Mouse (Mus musculus) liver, adult 2 months (tissue): ENCODE measurements at regions not wholly inside any gene's neighbourhood (a gene's known extent, or its start where the extent isn't known, plus 50 kb on each side); places are given as distances from the start of the nearest gene placed in this dataset.

Source experiments
- DNase-seq: peaks from one replicate; pipeline ENCODE4 v3.0.0-alpha.2; 2011; ENCODE audit warnings: low read depth, low spot score; ENCODE audit errors: extremely low read depth
- H3K27ac ChIP-seq: fragments of 200-500 bp; replicated peaks from 2 replicates; pipeline ENCODE4 v1.5.1; 2012; ENCODE audit warnings: low read depth, mild to moderate bottlenecking, control low read depth, inconsistent platforms, low read length; ENCODE audit not compliant: insufficient read depth
- H3K27me3 ChIP-seq: fragments of 200-500 bp; 2 replicates; pipeline ENCODE4 v1.6.1; 2012; ENCODE audit warnings: mild to moderate bottlenecking, moderate library complexity, low read length, inconsistent platforms; ENCODE audit not compliant: control insufficient read depth, insufficient read depth
- H3K36me3 ChIP-seq: fragments of 200-500 bp; 2 replicates; pipeline ENCODE4 v1.6.1; 2012; ENCODE audit warnings: low read length, inconsistent platforms; ENCODE audit not compliant: control insufficient read depth, insufficient read depth
- H3K4me1 ChIP-seq: fragments of 200-500 bp; 2 replicates; pipeline ENCODE4 v1.6.1; 2011; ENCODE audit warnings: low read length; ENCODE audit not compliant: control insufficient read depth, insufficient read depth
- H3K4me3 ChIP-seq: fragments of 200-500 bp; 2 replicates; pipeline ENCODE4 v1.5.1; 2011; ENCODE audit warnings: low read depth, mild to moderate bottlenecking, control low read depth, low read length, moderate library complexity; ENCODE audit not compliant: insufficient read depth
- H3K79me2 ChIP-seq: fragments of 200-500 bp; 2 replicates; pipeline ENCODE4 v1.6.1; 2012; ENCODE audit warnings: inconsistent platforms, mild to moderate bottlenecking, low read length, moderate library complexity; ENCODE audit not compliant: control insufficient read depth, insufficient read depth
- H3K9ac ChIP-seq: fragments of 200-500 bp; 2 replicates; pipeline ENCODE4 v1.6.1; 2012; ENCODE audit warnings: low read depth, mild to moderate bottlenecking, control low read depth, inconsistent platforms, low read length
- CTCF ChIP-seq: fragments of 200-500 bp; IDR thresholded peaks from 2 replicates; pipeline ENCODE4 v1.5.1; 2011; ENCODE audit warnings: low read depth, low read length, control low read depth
- POLR2A ChIP-seq: fragments of 200-500 bp; IDR thresholded peaks from 2 replicates; pipeline ENCODE4 v1.6.1; 2011; ENCODE audit warnings: low read length, control low read depth; ENCODE audit not compliant: insufficient read depth; ENCODE audit errors: extremely low read depth
- WGBS: fragments of 180-500 bp; shearing (Covaris S2); methylation state at CpG from one replicate; pipeline ENCODE4 v1.1.7; 2018; 5-methylcytosine and 5-hydroxymethylcytosine counted together

DNA sequence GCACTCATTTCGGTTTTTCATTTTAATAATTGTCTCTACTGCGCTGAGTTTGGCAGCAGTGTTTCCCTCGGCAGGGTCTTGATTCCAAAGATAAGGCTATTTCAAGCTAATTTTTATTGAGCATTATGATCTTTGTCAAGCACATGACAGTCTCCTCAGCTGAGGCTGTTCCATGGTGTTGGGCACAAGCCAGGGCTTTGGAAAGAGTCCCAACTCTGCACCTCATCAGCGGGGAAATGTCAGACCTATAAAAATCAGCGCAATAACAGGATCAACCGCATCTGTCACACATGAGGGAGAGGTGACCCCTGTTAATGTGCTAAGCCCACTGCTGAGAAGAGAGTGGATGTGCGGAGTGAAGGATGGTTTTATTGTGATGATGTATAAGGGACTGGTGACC lies 296.7 kb upstream of the Tmem132c start:
- H3K27ac ChIP-seq = no peak overlapping the region
- no peaks in the 10 kb centered on the region for H3K79me2 ChIP-seq
- no peak for DNase-seq
- no peaks in the 10 kb centered on the region for H3K4me1 ChIP-seq
- H3K9ac ChIP-seq = no peak overlapping the region
- no peaks in the 10 kb centered on the region for H3K36me3 ChIP-seq
- peaks cover 18% of the 10 kb centered on the region; the same call in 1 of the 2 replicates for H3K27me3 ChIP-seq
- TF ChIP-seq CTCF = no peak
- no peak for TF ChIP-seq POLR2A
- 79% methylated on average over 7 of the region's 7 CpGs for WGBS
- H3K4me3 ChIP-seq = no peak overlapping the region

DNA sequence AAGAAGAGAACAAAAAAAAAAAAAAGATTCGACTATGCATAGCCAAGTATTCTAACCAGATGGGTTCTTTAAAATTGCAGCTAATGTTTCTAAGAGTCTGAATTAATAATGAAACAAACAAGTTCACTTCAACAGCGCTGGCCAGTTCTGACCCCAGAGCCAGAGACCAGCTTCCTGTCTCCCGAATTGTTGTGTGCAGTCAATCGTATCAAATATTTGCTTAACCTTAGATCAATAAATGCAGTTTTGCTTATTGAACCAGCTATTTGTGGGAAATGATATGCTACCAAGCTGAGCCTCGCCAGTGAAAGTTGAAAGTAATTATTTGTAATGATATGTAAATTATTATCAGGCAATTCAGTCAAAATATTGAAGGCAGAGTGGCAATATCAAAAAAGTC lies 287.4 kb upstream of the Tmem132c start:
- Histone ChIP-seq H3K36me3 (no peaks in the 10 kb centered on the region), H3K27me3 (peaks cover 6% of the 10 kb centered on the region; the same call in 1 of the 2 replicates), H3K79me2 (no peaks in the 10 kb centered on the region), H3K27ac (no peak overlapping the region), H3K4me3 (no peak overlapping the region), H3K4me1 (peaks cover 4% of the 10 kb centered on the region), H3K9ac (no peak overlapping the region)
- TF ChIP-seq CTCF = no peak
- TF ChIP-seq POLR2A = no peak
- 17% methylated on average over 5 of the region's 5 CpGs for WGBS
- peak; percentile 64 for DNase-seq

DNA sequence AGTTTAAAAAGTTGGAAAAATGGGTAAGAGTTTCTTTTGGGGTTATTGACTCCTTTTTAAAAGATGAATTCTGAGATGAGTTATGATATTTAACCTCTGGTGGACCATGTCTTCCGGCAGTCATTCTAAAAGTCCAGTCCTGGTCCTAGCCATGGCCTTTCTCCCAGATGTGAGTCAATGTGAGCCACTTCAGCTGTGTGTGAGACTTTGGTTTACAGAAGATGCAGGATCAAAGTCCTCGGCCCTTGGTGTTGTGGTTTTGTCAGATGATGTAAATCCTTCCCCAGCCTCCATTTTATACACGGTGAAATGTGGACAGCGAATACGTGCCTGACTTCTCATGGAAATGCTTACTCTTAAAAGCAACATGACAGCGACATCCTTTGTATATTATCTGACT lies 287.0 kb upstream of the Tmem132c start:
- Histone ChIP-seq H3K79me2 (no peaks in the 10 kb centered on the region), H3K27me3 (peaks cover 5% of the 10 kb centered on the region; the same call in 1 of the 2 replicates), H3K9ac (no peak overlapping the region), H3K27ac (no peak overlapping the region), H3K4me1 (peaks cover 4% of the 10 kb centered on the region), H3K4me3 (no peak overlapping the region), H3K36me3 (no peaks in the 10 kb centered on the region)
- TF ChIP-seq POLR2A (no peak), CTCF (no peak)
- 29% methylated on average over 6 of the region's 6 CpGs for WGBS
- DNase-seq = peak; percentile 32

DNA sequence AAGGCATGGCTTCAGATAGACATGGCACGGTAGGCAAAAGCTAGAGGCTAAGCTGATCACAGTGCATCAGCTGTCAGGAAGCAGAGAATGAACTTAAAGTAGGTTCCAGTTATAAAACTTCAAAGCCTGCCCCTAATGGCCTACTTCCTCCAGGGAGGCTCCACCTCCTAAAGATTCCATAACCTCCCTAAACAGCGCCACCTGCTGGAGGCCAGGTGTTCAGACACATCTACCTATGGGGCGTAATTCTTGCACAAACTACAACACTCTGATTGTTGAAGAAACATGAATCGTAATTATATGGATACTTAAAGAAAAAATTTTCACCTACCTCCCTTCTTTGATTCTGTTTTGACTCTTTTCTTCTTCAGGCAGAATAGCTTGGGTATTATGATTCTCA lies 277.0 kb upstream of the Tmem132c start:
- no peak overlapping the region for H3K4me3 ChIP-seq
- H3K36me3 ChIP-seq = no peaks in the 10 kb centered on the region
- WGBS = 85% methylated on average over 4 of the region's 4 CpGs
- H3K79me2 ChIP-seq = no peaks in the 10 kb centered on the region
- H3K9ac ChIP-seq = no peak overlapping the region
- H3K27ac ChIP-seq = no peak overlapping the region
- no peaks in the 10 kb centered on the region for H3K4me1 ChIP-seq
- DNase-seq = no peak
- peaks cover 10% of the 10 kb centered on the region; the same call in 1 of the 2 replicates for H3K27me3 ChIP-seq
- TF ChIP-seq CTCF (peak; percentile 11; the same call in 1 of the 2 replicates), POLR2A (no peak)

DNA sequence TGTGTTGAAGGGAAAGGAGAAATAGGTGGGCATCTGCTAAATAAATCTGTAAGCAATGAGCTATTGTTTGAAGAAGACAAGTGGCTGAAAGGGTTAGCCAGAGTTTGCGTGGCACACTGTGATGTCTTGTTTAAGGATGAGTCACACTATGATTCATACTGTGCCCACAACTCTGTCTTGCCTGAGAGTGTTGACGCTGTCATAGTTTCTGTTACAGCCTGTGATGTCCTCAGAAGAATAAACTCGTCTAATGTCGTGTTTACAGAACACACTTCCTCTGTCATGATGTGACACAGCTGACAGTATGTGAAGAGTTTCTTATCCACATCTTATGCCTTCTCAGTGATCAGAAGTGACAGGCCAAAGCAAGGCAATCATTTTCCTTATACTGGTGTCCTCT lies 274.5 kb upstream of the Tmem132c start:
- no peak overlapping the region for H3K4me3 ChIP-seq
- H3K27me3 ChIP-seq = peaks cover 10% of the 10 kb centered on the region; the same call in 1 of the 2 replicates
- no peak overlapping the region for H3K27ac ChIP-seq
- H3K79me2 ChIP-seq = no peaks in the 10 kb centered on the region
- H3K36me3 ChIP-seq = no peaks in the 10 kb centered on the region
- no peak for DNase-seq
- no peaks in the 10 kb centered on the region for H3K4me1 ChIP-seq
- no peak overlapping the region for H3K9ac ChIP-seq
- no peak for TF ChIP-seq CTCF
- TF ChIP-seq POLR2A = no peak
- 72% methylated on average over 4 of the region's 4 CpGs for WGBS

DNA sequence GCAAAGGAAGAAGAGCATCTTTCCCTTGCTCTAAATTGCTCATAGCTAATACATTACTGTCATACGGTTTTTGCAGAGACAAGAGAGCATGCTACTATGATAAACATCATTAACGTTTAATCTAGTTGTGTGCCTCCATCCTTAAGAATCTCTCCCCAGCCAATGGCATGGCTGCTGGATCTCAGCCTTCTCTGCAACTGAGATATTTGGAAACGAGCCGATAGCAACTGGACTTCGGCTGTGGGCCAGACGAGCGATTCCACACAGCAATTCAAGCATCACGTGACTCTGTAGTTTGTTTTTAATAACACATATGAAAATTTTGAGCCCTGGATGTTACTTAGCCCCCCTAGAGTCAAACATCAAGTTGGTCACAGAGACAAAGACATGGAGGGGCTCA lies 272.2 kb upstream of the Tmem132c start:
- Histone ChIP-seq H3K27me3 (peaks cover 9% of the 10 kb centered on the region; the same call in 1 of the 2 replicates), H3K4me3 (no peak overlapping the region), H3K27ac (no peak overlapping the region), H3K4me1 (no peaks in the 10 kb centered on the region), H3K36me3 (no peaks in the 10 kb centered on the region), H3K79me2 (no peaks in the 10 kb centered on the region), H3K9ac (no peak overlapping the region)
- no peak for TF ChIP-seq CTCF
- no peak for TF ChIP-seq POLR2A
- 85% methylated on average over 8 of the region's 8 CpGs for WGBS
- DNase-seq = no peak
